Mouse (Mus musculus): ENCODE data around the gene Slc23a4. TPM values are rescaled to one million over a fixed set of nuclear protein-coding genes. Genes with fewer than 3 reads are reported as not detected.

Gene Slc23a4
- polyA plus RNA-seq, 1 experiment from 2014 or later = 0.53 TPM

Other genes starting within 250 kb of the Slc23a4 start
- gene Agbl3, start 208.0 kb downstream of the Slc23a4 start, polyA plus RNA-seq (2014; fragmentation: Nextera tagmentation; extraction: Ambion mirVana) = 6.3 and 8.7 TPM in 2 replicates
- gene Tmem140, start 125.3 kb downstream of the Slc23a4 start, polyA plus RNA-seq (2014; fragmentation: Nextera tagmentation; extraction: Ambion mirVana) = 2.4 TPM in 2 replicates
- gene Cyren, start 110.3 kb downstream of the Slc23a4 start, polyA plus RNA-seq (2014; fragmentation: Nextera tagmentation; extraction: Ambion mirVana) = 9.6 and 10.7 TPM in 2 replicates
- 8.6 and 10.2 TPM in 2 replicates for gene Wdr91, start 77.5 kb downstream of the Slc23a4 start, polyA plus RNA-seq (2014; fragmentation: Nextera tagmentation; extraction: Ambion mirVana)
- gene Stra8, start 68.2 kb downstream of the Slc23a4 start, polyA plus RNA-seq (2014; fragmentation: Nextera tagmentation; extraction: Ambion mirVana) = not detected in 2 replicates
- gene Cnot4, start 145.3 kb upstream of the Slc23a4 start, polyA plus RNA-seq (2014; fragmentation: Nextera tagmentation; extraction: Ambion mirVana) = 29.8 and 30.2 TPM in 2 replicates
- gene Nup205, start 189.0 kb upstream of the Slc23a4 start, polyA plus RNA-seq (2014; fragmentation: Nextera tagmentation; extraction: Ambion mirVana) = 38.0 and 39.4 TPM in 2 replicates

Measured in embryonic facial prominence, embryonic 14.5 days (tissue).